Mouse (Mus musculus) CD4-positive, CD25-positive, alpha-beta regulatory T cell, adult 4 months (primary cell): ENCODE data around the gene Zfp248. TPM values are rescaled to one million over a fixed set of nuclear protein-coding genes. Genes with fewer than 3 reads are reported as not detected.

Experiments
- polyA plus RNA-seq, 2 experiments: library from polyadenylated mRNA; unstranded; fragments of 100-300 nt; shearing (Covaris generic); gene quantifications; one replicate each; pipeline ENCODE4 v1.2.1; 2017

Gene Zfp248
- polyA plus RNA-seq, 2 experiments from 2014 or later = 5.5 to 8.2 TPM

Other genes starting within 250 kb of the Zfp248 start
- 10 to 100 TPM; 27.3 to 30.4 TPM for gene Bms1, start 36.1 kb downstream of the Zfp248 start, polyA plus RNA-seq
- under 1 TPM in 1 of 2 experiments, not detected in 1; 0.27 TPM for gene Zfp9, start 23.8 kb upstream of the Zfp248 start, polyA plus RNA-seq
- 10 to 100 TPM; 11.1 to 11.4 TPM for gene Ankrd26, start 106.7 kb upstream of the Zfp248 start, polyA plus RNA-seq